Mouse (Mus musculus) cerebellum, adult 2 months (tissue): ENCODE measurements around the gene Alpl. TPM values are rescaled to one million over a fixed set of nuclear protein-coding genes. Genes with fewer than 3 reads are reported as not detected.
A peak's percentile ranks its signal among the peaks of the same experiment; 100 is the strongest.

Experiments
- DNase-seq, 2 experiments: peaks; one replicate each; pipeline ENCODE4 v3.0.0; 2021
- H3K27ac ChIP-seq: fragments of 200-500 bp; 2 replicates; pipeline ENCODE4 v1.5.1; 2012; ENCODE audit warnings: low read length, control low read depth, inconsistent platforms; ENCODE audit not compliant: insufficient read depth
- H3K27me3 ChIP-seq: fragments of 200-500 bp; 2 replicates; pipeline ENCODE4 v1.6.1; 2012; ENCODE audit warnings: inconsistent platforms, mild to moderate bottlenecking, low read length, moderate library complexity; ENCODE audit not compliant: control insufficient read depth, insufficient read depth
- H3K4me1 ChIP-seq: fragments of 200-500 bp; 2 replicates; pipeline ENCODE4 v1.6.1; 2011; ENCODE audit warnings: low read length; ENCODE audit not compliant: control insufficient read depth, insufficient read depth
- H3K4me3 ChIP-seq: fragments of 200-500 bp; replicated peaks from 2 replicates; pipeline ENCODE3; 2011; ENCODE audit warnings: mild to moderate bottlenecking, low read depth, low read length, control low read depth; ENCODE audit not compliant: insufficient read depth
- CTCF ChIP-seq: fragments of 200-500 bp; IDR thresholded peaks from 2 replicates; pipeline ENCODE4 v1.5.1; 2011; ENCODE audit warnings: low read depth, mild to moderate bottlenecking, control low read depth, low read length, moderate library complexity, borderline replicate concordance; ENCODE audit not compliant: insufficient read depth
- POLR2A ChIP-seq: fragments of 200-500 bp; IDR thresholded peaks from 2 replicates; pipeline ENCODE4 v1.6.1; 2011; ENCODE audit warnings: low read length, control low read depth, borderline replicate concordance; ENCODE audit not compliant: insufficient read depth
- WGBS: fragments of 180-500 bp; shearing (Covaris S2); methylation state at CpG from one replicate; pipeline ENCODE4 v1.1.7; 2018; 5-methylcytosine and 5-hydroxymethylcytosine counted together
- polyA plus RNA-seq: library from polyadenylated mRNA; depleted of rRNA; stranded (reverse); fragments of >200 nt; gene quantifications from 2 replicates; pipeline ENCODE4 v1.2.3, GENCODE M21; 2012; rRNA removed

Alpl gene
- 9.9 and 10.6 TPM in 2 replicates for polyA plus RNA-seq

DNA sequence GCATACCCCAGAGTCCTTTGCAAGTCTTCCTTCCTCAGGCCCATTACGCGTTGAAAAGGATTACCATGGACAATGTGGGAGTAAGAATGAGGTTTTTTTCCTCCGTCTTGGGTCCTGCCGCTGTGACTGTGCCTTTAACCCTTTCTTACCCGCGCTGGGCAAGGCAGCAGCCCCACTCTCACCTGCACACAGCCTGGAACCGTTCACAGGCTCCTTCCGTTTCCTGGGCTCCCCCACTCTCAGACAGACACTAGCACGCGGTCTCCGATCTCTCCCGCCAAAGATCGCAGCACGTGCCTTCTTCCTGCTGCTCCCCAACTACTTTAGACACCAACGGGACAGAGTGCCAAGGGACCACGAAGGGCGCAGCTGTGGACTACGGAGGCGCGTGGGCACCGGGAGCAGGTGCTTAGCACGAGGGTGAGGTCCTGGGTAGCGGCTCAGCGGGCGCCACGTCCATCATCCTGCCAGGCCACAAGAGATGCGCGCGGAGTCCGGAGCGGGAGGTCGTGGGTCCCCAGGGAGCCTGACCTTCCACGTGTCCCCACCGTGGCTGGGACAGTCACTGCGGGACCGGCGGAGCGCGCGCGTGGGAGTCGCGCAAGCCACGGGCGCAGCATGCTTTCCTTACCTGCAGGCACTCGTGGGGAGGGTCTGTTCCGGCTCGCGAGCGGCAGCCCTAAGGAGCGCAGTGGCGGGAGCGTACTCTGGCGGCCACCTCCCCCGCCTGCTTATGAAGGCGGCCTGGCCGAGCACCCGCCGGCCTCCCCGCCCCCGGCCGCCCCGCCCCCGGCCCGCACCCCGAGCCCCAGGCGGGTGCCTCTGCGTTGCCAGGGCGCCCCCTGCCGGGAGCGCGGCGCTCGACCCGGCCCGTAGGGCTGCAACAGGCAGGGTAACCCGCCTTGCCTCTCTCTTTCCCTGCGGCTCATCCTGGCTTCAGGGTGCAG lies at the start of gene Alpl:
TSS of gene Alpl (minus strand) at position 774 of the 947 bp plus-strand sequence.
- peak; percentile 55 to 68 for DNase-seq
- Histone ChIP-seq H3K27ac (no peak within 1 kb of the TSS), H3K4me3 (peak within 1 kb of the TSS; percentile 24), H3K4me1 (0 out of 2 replicates have a peak, but pooled peaks cover 4% of the 10 kb centered on the region), H3K27me3 (no peaks in the 10 kb centered on the region)
- 2% methylated on average over 76 of the region's 78 CpGs for WGBS
- peak; percentile 61 for TF ChIP-seq CTCF
- no peak for TF ChIP-seq POLR2A

DNA sequence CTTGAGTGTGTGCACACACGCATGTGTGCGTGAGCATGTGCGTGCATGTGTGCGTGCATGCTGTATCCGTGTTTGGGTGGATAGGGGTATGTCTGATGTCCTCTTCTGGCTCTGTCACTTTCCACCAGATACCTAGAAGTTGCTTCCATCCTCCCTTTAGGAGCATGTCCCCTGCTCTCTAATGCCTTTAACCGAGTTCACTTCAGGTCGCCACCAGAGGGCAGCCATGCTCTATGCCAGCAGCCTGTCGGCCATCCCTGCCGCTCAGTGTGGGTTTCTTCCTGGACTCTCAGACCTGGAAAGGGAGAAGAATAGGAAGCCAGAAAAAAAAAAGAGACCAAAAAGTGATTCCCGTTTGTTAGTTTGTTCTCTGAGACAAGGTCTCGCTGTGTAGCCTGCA lies 48.5 kb upstream of the Alpl start:
- H3K27ac ChIP-seq: no peak overlapping the region
- TF ChIP-seq CTCF (peak; percentile 98), POLR2A (no peak)
- DNase-seq: peak; percentile 77 to 85
- H3K4me1 ChIP-seq: peaks cover 6% of the 10 kb centered on the region
- H3K27me3 ChIP-seq: no peaks in the 10 kb centered on the region
- 28% methylated on average over 11 of the region's 11 CpGs for WGBS
- H3K4me3 ChIP-seq: no peak overlapping the region

DNA sequence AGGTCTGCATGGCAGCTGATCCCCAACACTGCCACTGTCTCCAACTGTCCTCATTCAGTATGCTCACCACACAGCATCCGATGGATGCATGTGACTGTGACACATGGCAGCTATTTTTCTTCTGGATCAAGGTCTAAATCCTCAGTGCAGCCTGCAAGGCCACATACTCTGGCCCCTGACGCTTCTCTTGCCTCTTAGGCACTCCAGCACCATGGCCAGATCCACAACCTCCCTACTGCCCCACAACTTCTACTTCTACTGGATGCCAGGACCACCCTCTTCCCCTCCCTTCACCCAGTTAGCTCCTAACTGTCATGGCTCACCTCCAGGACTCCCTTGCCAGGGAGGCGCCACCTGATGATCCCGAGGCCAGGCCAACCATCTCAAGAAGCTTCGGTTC lies 43.3 kb upstream of the Alpl start:
- Histone ChIP-seq H3K27ac (no peak overlapping the region), H3K27me3 (no peaks in the 10 kb centered on the region), H3K4me1 (peaks cover 14% of the 10 kb centered on the region), H3K4me3 (no peak overlapping the region)
- DNase-seq: no peak
- 62% methylated on average over 5 of the region's 5 CpGs for WGBS
- no peak for TF ChIP-seq CTCF
- no peak for TF ChIP-seq POLR2A

DNA sequence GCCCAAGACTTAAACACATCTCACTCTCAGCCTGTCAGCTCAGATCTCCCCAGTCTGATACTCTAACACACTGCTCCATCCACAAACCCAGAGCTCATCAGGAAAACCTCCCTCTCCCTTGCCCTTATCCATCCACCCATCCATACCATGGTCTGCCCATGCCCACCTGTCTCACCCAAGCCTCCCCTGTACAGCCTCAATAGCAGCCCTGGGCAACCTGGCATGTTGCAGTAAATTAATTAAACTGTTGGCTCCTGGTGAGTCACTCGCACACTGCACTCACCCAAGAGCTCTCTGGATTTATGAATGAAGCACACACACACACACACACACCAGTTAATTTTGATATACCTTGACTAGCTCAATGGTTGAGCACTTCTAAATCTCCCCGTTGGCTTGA lies 42.6 kb upstream of the Alpl start:
- 82% methylated on average over 2 of the region's 2 CpGs for WGBS
- no peak overlapping the region for H3K27ac ChIP-seq
- TF ChIP-seq CTCF (no peak), POLR2A (no peak)
- no peak for DNase-seq
- H3K27me3 ChIP-seq: no peaks in the 10 kb centered on the region
- no peak overlapping the region for H3K4me3 ChIP-seq
- peaks cover 14% of the 10 kb centered on the region for H3K4me1 ChIP-seq

DNA sequence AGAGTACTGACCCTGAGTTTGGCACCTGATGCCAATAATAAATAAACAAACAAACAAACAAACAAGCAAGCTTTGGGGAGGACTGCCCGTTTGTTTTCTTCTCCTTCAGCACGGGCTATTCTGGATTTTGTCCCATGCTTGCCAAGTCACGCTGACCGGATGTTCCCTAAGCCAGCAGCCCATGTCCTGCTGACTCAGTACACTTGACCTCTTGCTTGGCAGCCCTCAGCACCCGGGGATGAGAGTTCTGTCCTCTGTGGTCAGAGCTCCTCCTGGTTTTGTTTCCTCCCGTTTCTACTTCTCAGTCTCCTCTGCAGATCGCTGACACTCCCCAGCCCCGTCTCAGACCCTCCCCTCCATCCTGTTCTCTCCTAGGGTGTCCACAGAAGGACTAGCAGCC lies 41.6 kb upstream of the Alpl start:
- 19% methylated on average over 8 of the region's 8 CpGs for WGBS
- TF ChIP-seq CTCF: no peak
- TF ChIP-seq POLR2A: no peak
- no peak overlapping the region for H3K4me3 ChIP-seq
- DNase-seq: peak; percentile 38 to 61
- no peaks in the 10 kb centered on the region for H3K27me3 ChIP-seq
- H3K4me1 ChIP-seq: peaks cover 14% of the 10 kb centered on the region
- H3K27ac ChIP-seq: no peak overlapping the region

DNA sequence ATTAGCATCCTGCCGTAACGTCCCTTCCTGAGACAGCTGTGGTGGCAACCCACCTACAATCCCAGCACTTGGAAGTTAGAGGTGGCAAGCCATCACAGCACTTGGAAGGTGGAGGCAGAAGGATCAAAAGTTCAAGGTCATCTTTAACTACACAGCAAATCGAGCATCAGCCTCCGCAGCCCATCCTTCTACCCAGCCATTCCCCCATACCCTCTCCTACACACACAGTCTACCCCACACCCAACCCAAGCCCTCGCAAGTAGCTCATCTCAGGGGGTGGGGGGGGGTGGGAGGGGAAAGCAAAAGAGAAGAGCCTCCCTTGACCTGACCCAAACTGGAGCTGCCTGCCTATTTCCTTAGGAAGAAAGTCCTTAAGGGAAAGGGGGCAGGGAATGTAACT lies 40.6 kb upstream of the Alpl start:
- H3K4me3 ChIP-seq: no peak overlapping the region
- WGBS: 94% methylated on average over 5 of the region's 5 CpGs
- no peak for DNase-seq

DNA sequence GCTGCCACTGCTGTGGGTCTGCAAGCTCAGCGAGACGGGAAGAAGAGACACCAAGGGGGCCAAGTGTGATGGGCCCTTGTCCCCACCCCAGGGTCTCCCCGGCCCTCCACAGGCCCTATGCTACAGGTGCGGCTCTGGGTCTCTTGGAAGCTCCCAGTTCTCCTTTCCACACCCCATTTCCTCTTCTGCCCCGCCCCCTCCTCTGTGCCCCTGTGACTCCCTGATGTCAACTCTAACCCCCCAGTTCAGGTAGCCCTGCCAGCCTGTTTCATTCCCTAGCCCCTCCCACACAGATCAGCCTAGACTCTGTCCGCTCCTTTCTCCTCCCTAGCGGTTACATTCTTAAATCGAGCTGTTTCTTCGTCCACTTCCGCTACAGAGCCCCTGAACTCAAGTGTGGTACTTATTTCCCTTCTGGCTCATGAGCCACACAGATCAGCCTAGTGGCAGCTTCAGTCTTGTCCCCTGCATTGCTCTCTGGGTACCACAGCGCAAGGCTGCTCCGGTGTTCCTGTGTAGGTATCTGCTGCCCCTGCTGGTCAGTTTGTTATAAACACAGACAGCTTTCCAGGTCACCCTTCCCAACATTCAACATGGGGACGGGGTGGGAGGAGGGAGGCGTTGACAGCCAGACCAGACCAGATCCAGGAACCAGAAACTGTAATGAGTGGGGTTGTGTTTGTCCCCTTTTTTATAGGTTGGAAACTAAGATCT lies 39.6 kb upstream of the Alpl start:
- Histone ChIP-seq H3K27ac (no peak overlapping the region), H3K27me3 (no peaks in the 10 kb centered on the region), H3K4me1 (peaks cover 14% of the 10 kb centered on the region), H3K4me3 (no peak overlapping the region)
- no peak for TF ChIP-seq POLR2A
- peak; percentile 98 for TF ChIP-seq CTCF
- peak; percentile 88 to 90 for DNase-seq
- WGBS: 25% methylated on average over 14 of the region's 14 CpGs

More for the DNA sequence above, 40.6 kb upstream of the Alpl start:
- no peak for TF ChIP-seq POLR2A
- no peak for TF ChIP-seq CTCF
- H3K27me3 ChIP-seq: no peaks in the 10 kb centered on the region
- no peak overlapping the region for H3K27ac ChIP-seq
- peaks cover 14% of the 10 kb centered on the region for H3K4me1 ChIP-seq
